Mouse (Mus musculus): Measurements from ENCODE around the gene Sypl. TPM values are rescaled to one million over a fixed set of nuclear protein-coding genes. Genes with fewer than 3 reads are reported as not detected.

Sypl gene
- total RNA-seq (2023): 10 to 100 TPM; 21.5 to 23.4 TPM

DNA sequence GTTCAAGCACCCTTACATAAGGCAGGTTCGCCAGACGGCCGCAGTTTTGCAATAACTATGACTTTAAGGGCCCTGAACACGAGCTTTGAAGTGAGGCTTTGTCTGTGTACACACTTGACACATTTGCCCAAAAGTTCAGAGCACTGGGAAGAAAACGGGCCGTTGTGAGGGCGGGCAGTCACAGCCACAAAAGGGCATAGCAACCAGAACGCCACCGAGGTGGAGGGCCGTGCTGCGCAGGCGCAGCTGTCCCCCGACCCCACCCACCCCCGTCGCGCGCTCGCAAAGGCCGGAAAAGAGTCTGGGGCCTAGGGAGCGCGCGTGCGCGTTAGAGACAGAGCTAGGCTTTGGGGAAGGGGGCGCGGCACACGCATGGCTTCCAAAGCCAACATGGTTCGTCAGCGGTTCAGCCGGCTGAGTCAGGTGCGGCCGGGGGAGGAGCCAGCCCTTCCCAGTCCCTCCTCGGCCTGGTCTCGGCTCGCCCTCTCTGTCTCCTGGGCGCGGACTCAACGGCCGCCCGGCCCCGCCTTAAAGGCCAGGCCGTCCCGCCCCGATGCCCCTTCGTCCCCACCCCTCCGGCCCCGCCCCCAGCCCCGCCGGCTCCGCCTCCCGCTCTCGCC is at the start of gene Sypl:
Gene Sypl (plus strand): TSS at position 296 of the 620 bp plus-strand sequence.

Other genes with a start within 250 kb of the Sypl start
- 10 to 100 TPM; 13.7 to 17.6 TPM for gene Nampt, start 134.3 kb upstream of the Sypl start, total RNA-seq (2023)
- gene Cdhr3, start 139.0 kb downstream of the Sypl start, total RNA-seq (2023): not detected
- gene Atxn7l1, start 193.8 kb downstream of the Sypl start, total RNA-seq (2023): 100 to 1,000 TPM; 121 to 134 TPM